Mouse (Mus musculus): ENCODE measurements at regions not wholly inside any gene's neighbourhood (a gene's known extent, or its start where the extent isn't known, plus 50 kb on each side); places are given as distances from the start of the nearest gene placed in this dataset.

DNA sequence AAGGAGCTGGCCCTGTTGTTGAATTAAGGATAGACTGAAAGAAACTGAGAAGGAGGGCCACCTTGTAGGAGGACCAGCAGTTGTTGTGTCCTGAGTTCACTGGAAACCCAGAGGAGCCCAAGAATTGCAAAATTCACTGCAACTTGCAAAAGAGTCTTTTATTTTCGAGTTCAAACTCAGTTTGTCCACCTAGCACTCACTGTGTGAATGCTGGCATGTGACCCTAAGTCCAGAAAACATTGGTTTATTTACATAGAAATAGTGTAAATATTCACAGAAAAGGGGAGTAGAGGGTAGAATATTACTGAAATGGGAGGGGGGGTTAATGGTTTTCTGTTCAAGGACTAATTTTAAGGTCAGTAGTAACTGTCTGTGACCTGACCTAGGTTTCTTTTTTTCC is 394.7 kb downstream of the 4933405O20Rik start:
- Histone ChIP-seq H3K4me3 (replicated peaks) (no peak overlapping the region), H3K4me1 (replicated peaks) (no peaks in the 10 kb centered on the region), H3K9ac (replicated peaks) (no peak overlapping the region), H3K27me3 (no peaks in the 10 kb centered on the region), H3K36me3 (no peaks in the 10 kb centered on the region), H3K9me3 (no peaks in the 10 kb centered on the region), H3K4me2 (no peak overlapping the region), H3K27ac (no peak overlapping the region)
- ATAC-seq (ENCODE audit: insufficient number of reproducible peaks, insufficient read depth, low FRiP score, low TSS enrichment, low read depth): no peak
- 51% methylated on average over 1 of the region's 1 CpGs for WGBS

DNA sequence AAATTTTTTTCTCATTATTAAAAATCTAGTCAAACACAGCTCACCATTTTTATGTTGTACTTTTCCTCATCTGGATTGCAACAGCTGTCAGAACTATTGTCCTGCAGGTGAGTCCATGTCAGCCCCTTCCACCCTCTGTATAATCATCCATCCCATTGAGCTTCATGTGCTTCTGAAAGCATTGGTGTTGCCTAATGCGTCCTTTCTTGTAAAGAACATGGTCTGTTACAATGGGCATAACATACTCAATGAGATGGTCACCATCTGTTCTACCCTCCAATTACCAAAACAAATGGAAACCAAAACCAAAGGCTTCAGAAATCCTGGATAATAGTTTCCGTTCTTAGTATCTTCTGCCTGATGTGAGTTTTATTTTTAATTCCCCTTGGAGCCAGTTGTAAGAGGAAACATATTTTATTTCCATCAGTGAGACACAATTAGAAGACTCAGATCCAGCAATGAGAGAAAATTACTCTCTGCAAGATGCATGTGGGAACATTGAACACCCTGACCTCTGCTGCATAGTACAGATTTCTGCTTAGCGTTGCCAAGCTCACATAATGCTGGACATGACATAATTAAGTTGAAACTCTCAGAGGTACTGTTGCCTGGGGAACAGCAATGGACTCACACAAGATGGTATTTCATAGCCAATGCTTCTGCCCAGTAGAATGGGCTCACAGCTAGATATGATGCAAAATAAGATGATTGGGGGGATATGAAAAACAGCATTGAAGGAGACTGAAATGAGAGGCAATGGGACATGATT is 443.1 kb downstream of the 4933405O20Rik start:
- WGBS: 86% methylated on average over 3 of the region's 3 CpGs

DNA sequence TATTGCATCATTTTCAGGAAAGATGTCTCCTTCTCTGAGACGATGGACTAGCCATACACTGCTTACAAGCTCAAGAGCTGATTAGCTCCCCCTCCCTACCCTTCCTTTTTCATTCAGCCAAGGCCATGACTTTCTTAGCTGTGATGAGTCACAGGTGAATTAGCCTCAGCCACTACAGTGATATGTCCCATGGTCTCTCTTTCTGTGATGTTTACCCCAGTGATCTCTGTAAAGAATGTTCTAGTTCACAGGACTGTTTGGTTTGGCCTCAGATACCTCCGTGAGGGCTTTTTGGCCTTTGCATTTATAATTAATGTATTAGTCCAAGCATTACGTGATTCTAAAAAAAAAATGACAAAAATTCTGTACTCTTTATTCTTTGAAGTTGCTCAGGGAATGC is 452.5 kb downstream of the 4933405O20Rik start:
- no peak overlapping the region for H3K9ac ChIP-seq (replicated peaks)
- no peaks in the 10 kb centered on the region for H3K27me3 ChIP-seq
- no peaks in the 10 kb centered on the region for H3K9me3 ChIP-seq
- H3K4me2 ChIP-seq: no peak overlapping the region
- WGBS: 86% methylated on average over 3 of the region's 3 CpGs
- no peaks in the 10 kb centered on the region for H3K36me3 ChIP-seq
- ATAC-seq (ENCODE audit: insufficient number of reproducible peaks, insufficient read depth, low FRiP score, low TSS enrichment, low read depth): no peak
- no peak overlapping the region for H3K27ac ChIP-seq
- H3K4me1 ChIP-seq (replicated peaks): no peaks in the 10 kb centered on the region
- H3K4me3 ChIP-seq (replicated peaks): no peak overlapping the region

More for the DNA sequence above, 443.1 kb downstream of the 4933405O20Rik start:
- no peak overlapping the region for H3K9ac ChIP-seq (replicated peaks)
- H3K27me3 ChIP-seq: no peaks in the 10 kb centered on the region
- no peak overlapping the region for H3K4me3 ChIP-seq (replicated peaks)
- H3K9me3 ChIP-seq: no peaks in the 10 kb centered on the region
- ATAC-seq (ENCODE audit: insufficient number of reproducible peaks, insufficient read depth, low FRiP score, low TSS enrichment, low read depth): no peak
- H3K4me1 ChIP-seq (replicated peaks): no peaks in the 10 kb centered on the region
- H3K27ac ChIP-seq: no peak overlapping the region
- no peaks in the 10 kb centered on the region for H3K36me3 ChIP-seq
- no peak overlapping the region for H3K4me2 ChIP-seq

DNA sequence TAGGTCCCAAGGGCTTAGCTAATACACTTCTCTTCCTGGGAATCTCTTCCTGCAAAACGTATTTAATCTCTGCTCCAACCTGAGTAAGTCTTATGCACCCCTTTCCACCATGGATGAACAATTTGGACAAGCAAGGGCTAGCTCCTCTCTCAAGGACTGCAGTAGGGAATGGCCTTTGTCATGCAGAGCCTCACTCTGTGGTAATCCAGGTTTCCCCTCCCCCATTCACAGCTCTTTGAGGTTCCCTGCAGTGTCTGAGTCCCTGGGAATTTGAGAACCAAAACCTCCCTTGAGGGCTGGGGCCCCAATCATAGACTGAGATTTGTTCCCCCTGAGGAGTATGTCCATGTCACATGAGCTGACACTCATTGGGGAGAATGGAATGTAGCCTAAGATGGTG is 442.5 kb upstream of the Ano5 start:
- H3K4me3 ChIP-seq (replicated peaks): no peak overlapping the region
- no peaks in the 10 kb centered on the region for H3K27me3 ChIP-seq
- ATAC-seq (ENCODE audit: insufficient number of reproducible peaks, insufficient read depth, low FRiP score, low TSS enrichment, low read depth): no peak
- no peak overlapping the region for H3K27ac ChIP-seq
- H3K9me3 ChIP-seq: no peaks in the 10 kb centered on the region
- H3K4me2 ChIP-seq: no peak overlapping the region
- 27% methylated on average over 1 of the region's 1 CpGs for WGBS
- no peaks in the 10 kb centered on the region for H3K36me3 ChIP-seq
- no peak overlapping the region for H3K9ac ChIP-seq (replicated peaks)
- no peaks in the 10 kb centered on the region for H3K4me1 ChIP-seq (replicated peaks)

DNA sequence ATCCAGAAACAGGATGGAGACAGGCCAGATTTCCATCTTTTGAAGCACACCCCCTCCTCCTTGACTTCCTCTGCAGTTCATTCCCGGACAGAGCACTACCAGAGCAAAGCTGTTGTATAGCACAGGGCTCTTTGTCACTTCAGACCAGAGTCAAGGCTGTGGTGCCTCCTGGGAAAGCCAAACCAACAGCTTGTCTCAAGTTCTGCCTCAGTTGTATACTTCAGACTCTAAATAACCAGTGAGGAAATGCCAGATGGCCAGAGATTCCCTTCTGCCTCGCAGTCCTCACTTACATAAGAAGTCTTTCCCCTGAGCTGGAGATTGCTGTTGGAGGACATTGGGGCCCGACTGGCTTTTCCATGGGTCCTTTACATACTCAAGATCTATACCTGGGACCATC is 417.1 kb upstream of the Ano5 start:
- H3K4me2 ChIP-seq: no peak overlapping the region
- no peak overlapping the region for H3K27ac ChIP-seq
- WGBS: 64% methylated on average over 3 of the region's 3 CpGs
- no peaks in the 10 kb centered on the region for H3K9me3 ChIP-seq
- no peak overlapping the region for H3K9ac ChIP-seq (replicated peaks)
- H3K4me1 ChIP-seq (replicated peaks): no peaks in the 10 kb centered on the region
- ATAC-seq (ENCODE audit: insufficient number of reproducible peaks, insufficient read depth, low FRiP score, low TSS enrichment, low read depth): no peak
- H3K27me3 ChIP-seq: no peaks in the 10 kb centered on the region
- H3K36me3 ChIP-seq: no peaks in the 10 kb centered on the region
- H3K4me3 ChIP-seq (replicated peaks): no peak overlapping the region

DNA sequence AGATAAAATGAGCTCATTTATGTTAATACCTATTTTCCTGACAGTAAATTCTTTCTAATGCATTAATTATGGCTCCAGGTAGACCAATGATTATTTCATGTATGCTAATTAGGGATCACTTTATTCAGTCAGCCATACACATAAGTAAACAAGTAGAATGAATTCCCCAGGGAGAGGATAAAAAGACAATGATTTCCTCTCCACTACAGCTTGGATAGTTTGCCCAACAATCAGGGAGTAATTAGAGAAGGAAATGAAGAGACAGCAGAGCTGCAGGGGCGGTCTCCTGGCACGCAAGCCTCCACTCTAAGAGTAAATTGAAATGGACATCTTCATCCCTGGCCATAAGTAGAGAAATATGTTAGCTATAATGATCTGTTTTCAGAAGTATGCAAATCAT is 409.7 kb upstream of the Ano5 start:
- no peaks in the 10 kb centered on the region for H3K9me3 ChIP-seq
- no peak overlapping the region for H3K9ac ChIP-seq (replicated peaks)
- WGBS: 68% methylated on average over 2 of the region's 2 CpGs
- H3K27me3 ChIP-seq: no peaks in the 10 kb centered on the region
- H3K4me2 ChIP-seq: no peak overlapping the region
- H3K4me3 ChIP-seq (replicated peaks): no peak overlapping the region
- ATAC-seq (ENCODE audit: insufficient number of reproducible peaks, insufficient read depth, low FRiP score, low TSS enrichment, low read depth): no peak
- H3K36me3 ChIP-seq: no peaks in the 10 kb centered on the region
- no peak overlapping the region for H3K27ac ChIP-seq
- no peaks in the 10 kb centered on the region for H3K4me1 ChIP-seq (replicated peaks)

DNA sequence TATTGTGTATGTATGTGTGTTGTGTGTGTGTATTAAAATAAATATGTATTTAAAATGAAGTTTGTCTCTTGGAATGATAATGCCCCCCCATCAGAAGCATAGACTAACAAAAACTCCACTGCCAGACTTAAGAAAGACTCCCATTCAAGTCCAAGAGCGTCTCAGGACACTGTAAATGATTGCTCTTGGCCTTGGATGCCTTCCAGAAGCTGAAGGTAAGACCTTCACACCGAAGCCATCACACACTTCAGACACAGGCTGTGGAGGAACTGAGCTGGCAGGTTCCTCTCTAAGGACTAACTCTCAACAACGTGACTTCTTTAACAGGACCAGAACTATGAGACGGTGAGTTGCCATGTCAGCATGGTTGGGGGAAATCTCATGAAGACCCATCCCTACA is 370.0 kb upstream of the Ano5 start:
- WGBS: 83% methylated on average over 4 of the region's 4 CpGs
- Histone ChIP-seq H3K27me3 (no peaks in the 10 kb centered on the region), H3K36me3 (no peaks in the 10 kb centered on the region), H3K27ac (no peak overlapping the region), H3K9me3 (no peaks in the 10 kb centered on the region), H3K9ac (replicated peaks) (no peak overlapping the region), H3K4me2 (no peak overlapping the region), H3K4me1 (replicated peaks) (no peaks in the 10 kb centered on the region), H3K4me3 (replicated peaks) (no peak overlapping the region)
- no peak for ATAC-seq (ENCODE audit: insufficient number of reproducible peaks, insufficient read depth, low FRiP score, low TSS enrichment, low read depth)

DNA sequence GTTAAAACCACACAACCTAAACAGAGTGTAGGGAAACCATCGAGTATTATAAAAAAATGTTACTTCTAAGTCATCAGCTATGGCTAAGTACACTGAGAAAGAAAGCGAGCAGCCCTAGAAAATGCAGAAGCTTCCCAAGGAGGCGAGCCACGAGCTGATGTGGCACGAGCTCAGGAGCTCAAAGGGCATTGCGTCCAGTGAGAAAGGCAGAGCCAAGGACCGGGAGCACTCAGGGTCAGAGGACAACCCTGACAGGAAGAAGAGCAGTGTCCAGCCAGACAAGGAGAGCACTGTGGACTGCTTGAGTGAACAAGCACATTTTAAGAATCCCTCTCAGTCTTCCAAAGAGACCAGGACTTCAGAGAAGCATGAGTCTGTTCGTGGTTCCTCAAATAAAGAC is 335.6 kb upstream of the Ano5 start:
- WGBS: 89% methylated on average over 8 of the region's 8 CpGs
- H3K4me1 ChIP-seq (replicated peaks): no peaks in the 10 kb centered on the region
- no peaks in the 10 kb centered on the region for H3K27me3 ChIP-seq
- no peak overlapping the region for H3K9ac ChIP-seq (replicated peaks)
- ATAC-seq (ENCODE audit: insufficient number of reproducible peaks, insufficient read depth, low FRiP score, low TSS enrichment, low read depth): no peak
- no peaks in the 10 kb centered on the region for H3K36me3 ChIP-seq
- no peaks in the 10 kb centered on the region for H3K9me3 ChIP-seq
- no peak overlapping the region for H3K27ac ChIP-seq
- no peak overlapping the region for H3K4me3 ChIP-seq (replicated peaks)
- no peak overlapping the region for H3K4me2 ChIP-seq

DNA sequence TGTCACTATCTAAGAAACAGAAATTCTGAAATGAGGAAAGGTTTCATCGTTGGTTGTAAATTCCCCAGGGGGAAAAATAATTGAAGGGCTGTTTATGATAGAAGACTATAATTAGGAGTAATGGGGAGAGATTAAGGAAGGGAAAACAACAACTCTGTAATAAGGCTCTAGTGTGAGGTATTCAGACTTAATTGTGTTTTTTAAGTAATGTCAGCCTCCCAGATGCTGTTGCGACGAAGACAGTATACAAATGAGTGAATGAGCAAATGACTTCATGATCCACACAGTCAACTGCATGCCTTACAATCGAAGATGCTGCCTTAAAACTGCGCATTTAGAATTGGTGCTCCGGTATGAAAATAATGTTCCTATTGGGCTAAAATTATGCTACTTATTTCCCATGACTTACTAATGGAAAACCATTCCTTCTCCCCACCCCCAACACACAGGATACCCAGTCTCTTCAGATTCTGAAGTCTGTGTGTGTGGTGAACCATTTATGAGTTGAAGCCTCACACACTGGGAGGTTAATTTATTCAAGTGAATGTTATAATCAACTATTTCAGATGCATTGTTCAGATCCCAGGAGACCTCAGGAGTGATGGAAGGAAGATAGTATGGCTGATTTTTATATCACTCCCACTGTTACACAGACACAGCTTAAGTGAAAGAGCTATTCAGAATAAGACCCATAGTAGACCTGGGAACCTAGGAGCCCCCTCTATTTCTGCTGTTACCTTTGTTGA is 295.2 kb upstream of the Ano5 start:
- no peak overlapping the region for H3K9ac ChIP-seq (replicated peaks)
- H3K9me3 ChIP-seq: no peaks in the 10 kb centered on the region
- 77% methylated on average over 6 of the region's 6 CpGs for WGBS
- no peak overlapping the region for H3K27ac ChIP-seq
- no peaks in the 10 kb centered on the region for H3K27me3 ChIP-seq
- no peaks in the 10 kb centered on the region for H3K36me3 ChIP-seq
- no peaks in the 10 kb centered on the region for H3K4me1 ChIP-seq (replicated peaks)
- no peak overlapping the region for H3K4me2 ChIP-seq
- H3K4me3 ChIP-seq (replicated peaks): no peak overlapping the region
- no peak for ATAC-seq (ENCODE audit: insufficient number of reproducible peaks, insufficient read depth, low FRiP score, low TSS enrichment, low read depth)

DNA sequence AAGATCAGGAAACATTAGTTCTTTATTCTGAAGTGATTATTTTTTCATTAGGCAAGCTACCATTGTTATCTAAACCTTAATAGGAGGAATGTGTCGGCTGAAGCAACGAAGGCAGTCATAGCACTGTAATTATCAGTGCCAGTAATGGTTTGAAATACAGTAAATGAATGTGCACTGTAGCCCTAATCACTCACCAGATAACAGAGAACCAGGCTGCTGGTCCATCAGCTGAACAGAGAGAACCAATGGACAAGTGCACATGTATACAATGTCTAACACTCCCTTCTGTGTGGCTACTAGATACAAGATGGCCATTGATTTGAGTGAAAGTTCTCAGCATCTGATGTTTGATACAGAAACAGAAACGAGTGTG is 294.6 kb upstream of the Ano5 start:
- no peaks in the 10 kb centered on the region for H3K27me3 ChIP-seq
- no peak for ATAC-seq (ENCODE audit: insufficient number of reproducible peaks, insufficient read depth, low FRiP score, low TSS enrichment, low read depth)
- no peak overlapping the region for H3K27ac ChIP-seq
- no peaks in the 10 kb centered on the region for H3K36me3 ChIP-seq
- H3K9me3 ChIP-seq: no peaks in the 10 kb centered on the region
- no peaks in the 10 kb centered on the region for H3K4me1 ChIP-seq (replicated peaks)
- no peak overlapping the region for H3K4me2 ChIP-seq
- WGBS: 96% methylated on average over 3 of the region's 3 CpGs
- no peak overlapping the region for H3K9ac ChIP-seq (replicated peaks)
- no peak overlapping the region for H3K4me3 ChIP-seq (replicated peaks)

DNA sequence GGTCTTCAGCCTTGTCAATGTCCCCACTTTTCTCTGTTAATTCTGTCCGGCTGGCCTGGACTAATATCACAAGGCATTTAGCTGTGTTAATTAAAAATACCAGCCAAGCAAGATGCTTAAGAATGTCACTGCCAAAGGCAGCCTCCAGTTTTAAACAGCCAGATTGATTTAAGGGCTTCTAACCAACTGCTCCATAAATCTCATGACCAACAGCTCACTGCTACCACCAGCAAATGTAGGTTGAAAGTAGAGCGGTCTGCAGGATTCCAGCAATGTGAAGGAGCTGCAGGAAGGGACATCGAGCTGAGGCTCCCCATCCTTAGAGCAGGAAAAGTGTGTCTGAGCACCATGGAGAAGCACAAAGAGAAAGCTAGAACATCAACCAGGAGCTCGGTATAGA is 289.5 kb upstream of the Ano5 start:
- Histone ChIP-seq H3K4me2 (no peak overlapping the region), H3K4me3 (replicated peaks) (no peak overlapping the region), H3K27ac (no peak overlapping the region), H3K27me3 (no peaks in the 10 kb centered on the region), H3K36me3 (no peaks in the 10 kb centered on the region), H3K4me1 (replicated peaks) (no peaks in the 10 kb centered on the region), H3K9me3 (no peaks in the 10 kb centered on the region), H3K9ac (replicated peaks) (no peak overlapping the region)
- 69% methylated on average over 4 of the region's 4 CpGs for WGBS
- ATAC-seq (ENCODE audit: insufficient number of reproducible peaks, insufficient read depth, low FRiP score, low TSS enrichment, low read depth): no peak

DNA sequence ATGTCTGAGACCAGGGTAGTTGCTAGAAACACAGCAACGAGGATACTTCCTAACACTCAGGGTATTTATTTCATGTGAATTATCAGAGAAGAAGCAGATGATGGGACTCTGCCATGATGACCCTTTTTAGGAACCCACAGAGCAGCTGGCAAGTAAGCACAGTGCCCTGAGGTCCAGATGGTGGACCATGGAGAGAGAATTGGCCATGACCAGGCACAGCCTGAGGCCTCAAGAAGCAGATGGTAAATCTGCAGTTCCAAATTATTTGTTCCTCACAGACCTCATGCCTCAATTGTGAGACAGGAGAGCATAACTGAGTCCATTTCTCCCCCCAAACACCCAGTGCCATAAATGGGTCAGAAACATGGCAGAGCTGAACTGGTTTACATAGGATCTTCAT is 289.0 kb upstream of the Ano5 start:
- ATAC-seq (ENCODE audit: insufficient number of reproducible peaks, insufficient read depth, low FRiP score, low TSS enrichment, low read depth): no peak
- Histone ChIP-seq H3K9ac (replicated peaks) (no peak overlapping the region), H3K4me3 (replicated peaks) (no peak overlapping the region), H3K36me3 (no peaks in the 10 kb centered on the region), H3K4me1 (replicated peaks) (no peaks in the 10 kb centered on the region), H3K27me3 (no peaks in the 10 kb centered on the region), H3K9me3 (no peaks in the 10 kb centered on the region), H3K4me2 (no peak overlapping the region), H3K27ac (no peak overlapping the region)
- 81% methylated on average over 1 of the region's 1 CpGs for WGBS
